Mouse (Mus musculus) adrenal gland, adult 18-20 months (tissue): Measurements from ENCODE around the gene Slc6a12. TPM values are rescaled to one million over a fixed set of nuclear protein-coding genes. Genes with fewer than 3 reads are reported as not detected.

ENCODE experiments used
- DNase-seq, 2 experiments: peaks; one replicate each; pipeline ENCODE4 v3.0.0; 2021 to 2022; ENCODE audit warnings: low spot score in 2 of 2
- total RNA-seq, 2 experiments: library from RNA; stranded (reverse); gene quantifications; 1 replicate in 1 of 2; 2 replicates in 1 of 2; pipeline ENCODE4 v1.2.3; 2021

Gene Slc6a12
- total RNA-seq, 2 experiments from 2014 or later, result 0.13 to 0.58 TPM

DNA sequence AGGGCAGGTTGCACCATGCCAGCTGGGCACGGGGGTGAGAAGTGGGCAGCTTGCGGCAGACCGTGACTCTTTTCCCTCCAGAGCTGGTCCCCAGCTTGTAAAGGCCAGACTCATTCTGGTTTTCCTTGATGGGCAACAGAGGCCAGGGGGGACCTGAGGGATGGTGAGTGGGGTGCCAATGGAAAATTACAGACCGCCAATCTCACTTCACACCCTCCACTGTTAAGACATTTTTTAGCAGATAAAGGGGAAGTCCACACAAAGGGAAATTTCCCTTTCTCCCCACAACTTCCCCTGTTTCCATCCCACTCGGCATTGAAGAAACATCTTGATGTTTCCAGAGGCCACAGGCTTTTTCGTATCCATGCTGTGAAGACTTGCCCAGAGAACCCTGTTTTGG lies 1.2 kb upstream of the Slc6a12 start:
- DNase-seq, result no peak

DNA sequence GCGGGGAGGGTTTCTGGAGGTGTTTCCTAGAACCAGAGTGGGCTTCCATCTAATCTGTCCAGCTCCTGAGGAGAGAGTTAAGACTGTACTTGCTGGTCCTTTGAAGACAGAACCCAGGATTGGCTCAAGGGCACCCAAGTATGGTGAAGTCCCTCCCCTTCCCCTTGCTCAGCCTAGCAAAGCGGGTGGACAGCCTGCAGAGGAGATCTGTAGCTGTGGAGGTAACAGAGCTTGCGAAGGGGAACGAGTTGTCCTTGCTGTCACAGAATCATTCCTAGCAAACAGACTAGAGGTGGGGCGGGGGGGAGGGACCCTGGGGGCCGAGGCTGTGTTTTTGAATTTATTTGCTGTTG lies 871 bp downstream of the Slc6a12 start:
- DNase-seq, result no peak

DNA sequence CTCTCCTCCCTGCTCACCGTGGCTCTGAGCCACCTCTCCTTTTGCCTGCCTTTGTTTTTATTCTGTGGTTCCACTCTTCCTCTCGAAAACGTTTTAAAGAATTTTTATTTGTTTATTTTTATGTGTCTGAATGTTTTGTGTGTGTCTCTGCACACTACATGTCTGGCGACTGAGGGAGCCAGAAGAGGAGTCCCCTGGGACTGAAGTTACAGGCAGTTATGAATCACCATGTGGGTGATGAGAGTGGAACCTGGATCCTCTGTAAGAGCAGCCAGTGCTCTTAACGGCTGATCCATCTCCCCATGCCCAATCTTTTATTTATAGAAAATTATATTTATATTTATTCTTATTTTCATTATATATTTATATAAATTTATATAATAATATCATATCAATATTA lies 1.5 kb downstream of the Slc6a12 start:
- no peak for DNase-seq

DNA sequence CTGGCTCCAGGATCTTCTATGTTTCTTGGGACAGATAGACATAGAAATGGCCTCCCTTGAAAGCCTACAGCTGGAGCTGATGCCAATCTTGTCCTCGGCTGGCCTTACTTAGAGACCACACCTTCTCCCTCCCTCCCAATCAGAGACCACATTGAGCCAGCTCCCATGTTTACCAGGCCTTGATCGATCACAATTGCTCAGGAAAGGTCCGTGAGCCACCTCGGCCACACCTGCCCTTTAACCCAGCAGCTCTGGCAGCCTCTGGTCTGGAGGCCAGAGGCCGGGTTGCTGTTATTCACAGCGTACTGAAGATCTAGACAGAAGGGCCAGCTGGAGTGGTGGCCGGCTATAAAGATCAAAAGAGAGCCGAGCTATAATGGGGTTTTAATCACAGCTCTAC lies 3.6 kb downstream of the Slc6a12 start:
- no peak for DNase-seq

DNA sequence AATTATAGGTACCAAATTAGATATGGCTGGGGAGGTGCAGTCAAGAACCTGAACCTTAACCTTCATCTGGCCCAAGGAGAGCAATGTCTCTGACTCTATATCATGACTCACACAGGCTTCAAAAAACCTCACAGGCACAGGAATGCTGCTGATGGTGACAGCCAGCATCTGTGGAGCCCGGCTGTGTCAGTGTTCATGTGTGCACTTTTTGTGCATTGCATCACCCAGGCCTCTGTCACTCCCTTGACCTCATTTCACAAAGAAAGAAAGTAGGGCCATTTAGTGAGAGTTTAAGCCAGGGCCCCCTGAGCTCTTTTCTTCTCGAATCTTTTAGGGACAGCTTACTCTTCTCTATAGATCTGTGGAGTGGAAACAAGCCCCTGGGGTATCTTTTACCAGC lies 9.4 kb downstream of the Slc6a12 start:
- DNase-seq, result peak in 1 of 2 experiments; percentile 17

DNA sequence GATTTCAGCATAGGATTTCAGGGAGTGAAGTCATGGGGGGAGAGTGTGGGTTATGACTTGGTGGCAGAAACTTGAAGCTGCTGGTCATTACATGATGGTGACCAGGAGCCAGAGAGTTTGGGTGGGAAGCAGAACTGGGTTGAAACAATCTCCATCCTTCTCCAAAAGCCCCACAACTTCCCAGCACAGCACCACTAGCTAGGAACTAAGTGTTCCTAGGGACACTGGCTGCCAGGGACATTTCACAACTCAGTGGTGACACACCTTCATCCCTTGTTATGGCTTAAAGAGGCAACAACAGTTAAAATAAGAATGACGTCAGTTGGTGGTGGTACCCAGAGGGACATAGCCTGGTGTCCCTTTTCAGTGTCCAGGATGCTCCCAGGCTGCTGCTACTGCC lies 13.2 kb downstream of the Slc6a12 start:
- no peak for DNase-seq

DNA sequence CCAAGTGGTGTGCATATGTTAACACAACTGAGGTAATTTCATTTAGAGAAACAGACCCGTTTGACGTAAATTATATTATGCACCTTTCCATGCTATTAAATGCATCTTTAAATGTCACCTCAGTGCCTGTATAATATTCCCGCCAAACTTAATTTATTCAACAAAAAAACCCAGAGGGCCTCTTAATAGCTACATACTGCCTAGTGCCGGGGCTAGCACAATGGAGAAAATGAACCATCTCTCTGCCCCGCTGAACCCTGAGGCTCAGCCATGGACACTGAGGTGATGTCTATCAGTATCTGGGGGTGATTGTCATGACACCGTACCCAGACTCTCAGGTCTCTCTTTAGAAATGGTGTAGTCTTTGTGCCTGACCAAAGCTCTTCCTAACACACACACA lies 14.4 kb downstream of the Slc6a12 start:
- no peak for DNase-seq

DNA sequence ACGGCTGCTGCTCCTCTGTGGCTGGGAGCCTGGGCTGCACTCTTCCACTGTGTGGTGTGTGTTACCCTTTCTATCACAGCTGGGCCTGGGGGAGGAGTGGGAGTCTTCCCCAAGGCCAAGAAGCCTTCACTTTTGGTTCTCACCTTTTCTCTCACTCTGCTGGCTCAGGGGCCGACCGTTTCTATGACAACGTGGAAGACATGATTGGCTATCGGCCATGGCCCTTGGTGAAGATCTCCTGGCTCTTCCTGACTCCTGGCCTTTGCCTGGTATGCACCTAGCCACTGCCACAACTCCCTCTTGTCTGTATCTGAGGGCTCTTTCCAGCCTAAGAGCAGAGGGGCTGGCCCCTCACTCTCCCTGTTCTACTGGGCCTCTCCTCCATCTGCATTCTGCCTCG lies 20.2 kb downstream of the Slc6a12 start:
- DNase-seq, result no peak

DNA sequence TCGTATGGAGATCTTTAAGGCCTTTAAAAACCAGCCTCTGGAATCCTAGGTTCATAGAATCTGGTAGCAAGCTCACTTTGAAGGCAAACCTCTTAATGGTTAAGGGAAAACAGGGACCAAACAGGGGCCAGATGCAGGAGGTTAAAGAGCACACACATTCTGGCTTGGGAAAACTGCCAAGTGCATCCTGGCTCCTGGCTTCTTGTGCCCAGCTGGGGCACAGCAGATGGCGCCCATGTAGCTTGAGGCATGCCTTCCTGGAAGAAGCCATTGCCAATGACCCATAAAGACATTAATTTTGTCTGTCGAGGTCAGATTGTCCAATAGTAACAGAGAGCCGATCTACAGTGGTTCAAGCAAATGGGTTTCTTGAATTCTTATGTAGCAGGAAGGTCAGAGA lies 21.1 kb downstream of the Slc6a12 start:
- no peak for DNase-seq

DNA sequence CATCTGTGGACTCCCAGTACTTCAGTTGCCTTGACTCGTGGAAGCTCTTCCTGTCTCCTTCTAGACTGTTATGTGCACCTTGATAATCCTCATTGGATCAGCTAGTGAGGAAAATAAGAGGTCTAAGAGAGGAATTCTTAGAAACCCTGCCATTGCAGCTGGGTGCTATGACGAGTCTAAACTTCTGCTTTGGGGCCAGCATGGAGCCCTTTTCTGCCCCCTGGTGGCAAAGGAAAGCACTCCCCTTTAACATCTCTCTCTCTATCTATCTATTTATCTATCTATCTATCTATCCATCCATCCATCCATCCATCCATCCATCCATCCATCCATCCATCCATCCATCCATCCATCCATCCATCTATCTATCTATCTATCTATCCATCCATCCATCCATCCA lies 23.7 kb downstream of the Slc6a12 start:
- peak; percentile 47 to 53 for DNase-seq

DNA sequence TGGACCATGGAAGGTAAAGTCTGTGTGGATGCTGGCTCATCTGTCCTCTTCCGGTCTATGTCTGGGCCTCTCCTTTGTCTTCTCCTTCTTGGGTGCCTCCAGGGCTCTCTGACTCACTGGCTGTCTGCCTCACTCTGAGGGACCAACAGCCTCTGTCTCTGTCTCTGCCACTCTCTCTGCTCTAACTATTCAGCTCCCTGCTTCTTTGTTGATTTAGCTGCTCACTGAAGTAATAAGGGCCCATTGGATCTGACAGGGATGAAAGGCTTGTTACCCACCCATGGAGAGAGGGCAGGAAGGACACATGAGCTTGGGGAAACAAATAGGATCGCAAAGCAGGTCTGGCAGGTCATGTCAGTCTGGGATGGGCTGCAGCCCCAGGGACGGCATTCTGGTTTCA lies 24.2 kb downstream of the Slc6a12 start:
- no peak for DNase-seq

DNA sequence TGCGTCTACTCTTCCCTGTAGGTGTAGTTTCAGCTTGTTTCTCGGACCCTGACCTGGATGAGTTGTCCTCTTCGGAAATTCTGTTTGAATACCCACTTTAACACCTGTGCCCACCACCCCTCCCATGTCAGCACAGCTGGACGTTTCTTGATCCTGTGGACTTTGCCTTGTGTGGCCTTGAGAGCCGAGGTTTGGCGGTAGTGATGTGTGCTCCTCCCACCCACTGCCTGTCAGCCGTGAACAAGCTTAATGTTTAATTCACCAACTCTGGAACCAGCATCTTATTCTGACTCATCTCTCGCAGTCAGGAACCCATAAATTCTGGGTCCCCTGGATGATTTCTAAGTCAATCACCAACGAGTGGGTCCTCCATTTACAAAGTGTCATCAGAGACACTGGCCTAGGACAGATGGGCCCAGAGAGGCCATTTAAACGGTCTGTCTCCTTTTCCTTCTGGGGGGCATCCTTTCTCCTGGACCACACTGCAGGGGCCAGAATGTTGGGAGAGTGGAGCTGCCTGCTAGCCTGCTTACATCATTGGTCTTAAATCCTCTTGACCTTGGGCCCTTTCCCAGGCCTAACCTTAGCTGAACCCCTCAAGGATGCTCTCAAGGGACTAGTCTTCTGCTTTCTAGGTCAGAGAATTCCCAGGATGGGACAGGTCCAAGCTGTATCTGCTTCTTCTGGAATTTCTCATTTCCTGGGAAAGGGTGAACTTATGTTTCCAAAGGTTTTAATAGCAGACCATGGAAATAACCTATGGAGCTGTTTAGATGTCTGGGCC lies 28.5 kb downstream of the Slc6a12 start:
- no peak for DNase-seq

DNA sequence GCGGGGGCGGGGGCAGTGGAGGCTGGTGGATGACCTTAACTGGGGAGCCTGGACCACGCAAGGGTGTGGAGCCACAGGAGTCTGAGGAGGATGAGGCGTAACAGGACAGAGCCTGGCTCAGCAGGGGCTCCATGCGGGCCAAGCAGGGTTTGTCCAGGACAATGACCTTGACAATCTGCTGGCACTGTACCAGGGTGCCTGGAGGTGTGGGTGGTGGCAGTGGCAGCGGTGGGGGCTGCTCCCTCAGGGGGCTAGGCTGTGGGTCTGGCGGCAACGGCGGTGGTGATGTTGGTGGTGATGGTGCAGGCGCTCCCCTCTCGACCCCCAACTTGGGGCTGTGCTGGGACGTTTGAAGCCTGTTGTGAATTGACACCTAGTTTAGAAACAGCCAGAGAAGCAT lies 33.3 kb downstream of the Slc6a12 start:
- DNase-seq, result no peak

DNA sequence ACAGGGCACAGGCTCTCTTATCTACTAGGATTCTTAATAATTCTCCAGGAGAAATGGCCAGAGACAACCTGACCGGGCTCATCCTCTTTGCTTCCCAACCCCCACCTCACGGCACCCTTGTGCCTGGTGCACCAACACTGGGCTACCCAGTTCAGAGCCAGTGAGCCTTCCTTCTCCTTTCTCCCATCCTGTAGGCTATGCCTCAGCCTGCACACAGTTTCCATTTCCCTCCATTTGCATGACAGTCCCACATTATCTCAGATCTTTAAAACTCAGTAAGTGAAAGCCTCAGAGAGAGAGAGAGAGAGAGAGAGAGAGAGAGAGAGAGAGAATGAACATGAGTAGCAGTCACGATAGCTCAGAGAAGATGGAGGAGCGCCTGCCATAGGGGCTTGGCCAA lies 35.4 kb downstream of the Slc6a12 start:
- DNase-seq, result no peak

DNA sequence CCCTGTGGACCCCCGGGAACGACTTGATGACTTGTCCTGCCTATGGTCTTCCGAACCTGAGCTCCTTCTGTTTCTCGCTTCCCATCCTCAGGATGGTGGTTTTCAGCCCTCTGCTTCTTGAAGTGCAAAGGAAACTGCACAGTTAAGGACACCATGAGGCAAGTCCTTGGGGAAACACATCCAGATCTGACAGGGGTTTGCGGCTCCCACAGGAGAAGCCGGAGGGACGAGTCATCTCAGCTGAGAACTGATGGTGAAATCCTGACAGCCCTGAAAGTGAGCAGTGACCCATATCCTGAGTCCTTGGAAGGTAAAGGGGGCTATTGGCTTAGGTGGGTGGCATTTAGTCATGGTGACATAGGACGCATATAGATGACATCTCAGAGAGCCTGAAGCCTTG lies 37.7 kb downstream of the Slc6a12 start:
- DNase-seq, result no peak

DNA sequence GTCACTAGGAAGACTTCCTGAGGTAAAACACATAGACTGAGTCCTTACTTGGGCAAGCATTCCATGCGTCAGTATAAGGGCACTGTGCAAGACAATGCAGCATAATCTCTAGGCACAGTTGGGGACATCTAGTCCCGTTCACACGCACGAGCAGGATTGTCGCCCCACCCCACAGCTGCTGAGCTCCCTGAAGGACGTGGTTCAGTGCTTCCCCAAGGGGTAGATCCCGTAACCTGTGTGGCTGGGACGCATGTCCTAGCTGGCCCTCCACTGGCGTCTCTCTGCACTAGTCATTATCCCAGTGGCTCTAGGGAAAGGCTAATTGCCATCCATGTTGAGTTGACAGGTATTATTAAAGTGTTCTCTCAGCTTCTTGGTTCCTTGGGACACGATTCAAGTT lies 39.2 kb downstream of the Slc6a12 start:
- DNase-seq, result no peak

DNA sequence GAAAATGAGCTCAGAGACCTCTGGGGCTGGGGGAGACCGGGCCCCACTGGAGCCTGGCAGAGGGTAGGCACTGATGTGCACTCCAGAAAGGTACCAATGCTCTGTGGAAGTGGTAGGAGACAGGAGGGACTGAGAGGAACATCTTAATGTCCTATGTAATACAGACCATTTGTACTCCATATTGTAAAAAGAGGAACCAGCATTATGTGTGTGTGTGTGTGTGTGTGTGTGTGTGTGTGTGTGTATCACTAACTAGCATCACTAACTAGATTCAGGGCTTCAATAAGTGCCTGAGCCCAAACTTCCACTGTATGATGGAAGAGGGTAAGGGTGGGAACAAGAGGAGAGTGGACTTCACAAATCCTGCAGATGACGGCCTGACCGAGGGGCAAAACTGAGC lies 42.5 kb downstream of the Slc6a12 start:
- DNase-seq, result no peak

DNA sequence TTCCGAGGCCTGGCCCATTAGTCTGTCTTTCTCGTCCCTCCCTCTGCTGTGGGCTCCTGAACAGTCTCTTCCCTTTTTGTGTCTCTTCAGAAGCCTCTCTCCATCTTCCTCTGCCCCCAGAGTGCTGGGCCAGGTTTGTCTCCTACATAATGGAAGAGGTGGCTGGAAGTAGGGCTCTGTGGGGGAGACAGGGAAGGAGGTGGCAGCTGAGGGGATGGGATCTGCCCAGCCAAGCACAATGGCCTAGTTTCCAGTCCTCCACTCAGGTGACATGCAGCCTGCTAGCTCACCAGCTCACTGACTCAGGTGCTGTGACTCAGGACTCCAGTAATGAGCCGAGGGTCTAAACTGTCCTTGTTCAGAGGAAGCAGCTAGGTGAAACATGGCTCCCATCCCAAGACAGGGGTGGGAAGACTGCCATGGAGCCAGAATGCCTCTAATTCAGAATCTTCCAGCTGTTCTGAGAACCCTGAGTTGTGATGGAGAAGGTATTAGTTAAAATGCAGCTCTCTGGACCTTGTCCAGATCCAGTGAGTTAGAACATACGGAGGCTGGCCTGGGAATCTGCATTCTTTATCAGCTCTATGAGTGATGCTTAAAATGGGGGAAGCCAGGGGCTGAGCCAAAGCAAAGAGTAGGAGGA lies 49.9 kb downstream of the Slc6a12 start:
- no peak for DNase-seq

DNA sequence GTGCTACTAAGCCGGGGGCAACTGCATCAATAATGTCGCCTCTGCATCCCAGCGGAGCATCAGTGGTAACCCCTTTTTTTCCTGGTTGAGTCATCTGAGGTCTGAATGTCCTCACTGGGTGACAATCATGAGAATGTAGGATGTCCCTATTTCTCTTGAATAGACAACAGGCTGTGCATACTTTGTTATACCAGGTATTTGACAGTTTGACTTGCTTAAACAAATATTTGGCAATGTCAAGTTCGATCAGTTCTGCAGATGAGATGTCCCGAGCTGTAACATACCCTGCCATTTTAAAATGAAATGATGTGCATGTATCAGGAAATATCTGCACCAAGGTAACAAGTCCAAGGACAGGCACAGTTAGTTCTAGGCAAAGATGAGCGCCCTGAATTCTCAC lies 58.3 kb downstream of the Slc6a12 start:
- DNase-seq, result no peak

DNA sequence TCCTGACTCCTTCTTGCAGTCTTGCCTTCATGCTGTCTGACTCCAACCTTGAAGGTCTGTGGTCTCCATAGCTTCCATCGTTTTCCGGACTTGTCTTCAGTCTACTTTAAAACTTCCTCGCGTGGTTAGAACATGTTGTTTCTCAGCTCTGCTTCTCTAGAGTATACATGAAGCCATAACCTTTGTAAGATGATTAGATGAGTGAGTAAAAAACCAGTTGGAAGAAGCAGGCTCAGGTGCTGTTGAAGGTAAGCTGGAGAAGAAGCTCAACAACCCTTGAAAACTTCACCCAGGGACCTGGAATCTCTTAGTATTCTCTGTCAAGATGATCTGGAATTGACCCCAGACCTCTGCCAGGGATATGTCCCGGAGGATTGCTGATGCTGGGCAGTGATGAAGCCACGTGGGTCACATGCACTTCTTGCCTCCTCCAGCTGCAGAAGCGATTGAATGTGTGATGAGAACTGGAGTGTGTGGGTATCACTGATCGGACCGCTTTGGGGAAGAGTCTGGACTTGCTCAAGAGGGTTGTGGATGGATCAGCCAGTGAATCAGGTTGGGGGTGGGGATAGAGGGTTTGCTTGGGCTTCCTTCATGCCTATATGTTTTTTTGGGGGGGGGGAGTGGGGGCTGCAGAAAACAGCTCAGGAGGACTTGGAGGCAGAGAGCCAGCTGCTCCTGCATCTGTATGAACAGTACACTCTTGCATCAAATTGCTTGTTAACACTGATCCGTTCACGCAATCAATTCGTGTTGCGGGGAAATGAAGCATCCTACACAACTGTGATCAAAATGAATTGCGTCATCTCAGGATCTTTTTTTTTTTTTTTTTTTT lies 59.2 kb downstream of the Slc6a12 start:
- no peak for DNase-seq

DNA sequence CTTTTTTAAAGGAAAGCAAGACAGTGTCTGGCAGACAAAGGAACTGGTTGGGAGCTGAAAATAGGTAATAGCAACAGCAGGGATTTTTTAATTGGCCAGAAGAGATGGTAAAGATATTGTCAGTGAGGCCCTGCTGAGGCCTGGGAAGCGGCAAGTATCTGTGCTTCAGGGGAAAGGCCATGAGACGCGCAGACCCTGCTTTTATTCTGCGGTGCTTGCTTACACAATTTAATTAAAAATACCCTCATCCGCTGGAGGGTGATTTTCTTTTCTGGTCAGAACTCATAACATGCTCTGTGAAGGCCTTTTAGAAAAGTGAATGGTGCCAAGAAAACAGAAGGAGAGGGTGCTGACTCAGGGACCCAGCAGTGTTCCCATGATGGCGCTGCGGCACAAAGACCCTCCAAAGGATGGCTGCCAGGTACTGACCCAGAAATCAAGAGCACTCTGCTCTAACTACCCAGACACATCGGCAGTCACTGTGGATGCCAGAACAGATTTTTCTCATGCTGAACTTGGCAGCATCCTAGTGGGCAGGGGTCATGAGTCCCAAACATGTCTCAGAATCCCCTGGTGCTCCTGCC lies 59.9 kb downstream of the Slc6a12 start:
- DNase-seq, result no peak

DNA sequence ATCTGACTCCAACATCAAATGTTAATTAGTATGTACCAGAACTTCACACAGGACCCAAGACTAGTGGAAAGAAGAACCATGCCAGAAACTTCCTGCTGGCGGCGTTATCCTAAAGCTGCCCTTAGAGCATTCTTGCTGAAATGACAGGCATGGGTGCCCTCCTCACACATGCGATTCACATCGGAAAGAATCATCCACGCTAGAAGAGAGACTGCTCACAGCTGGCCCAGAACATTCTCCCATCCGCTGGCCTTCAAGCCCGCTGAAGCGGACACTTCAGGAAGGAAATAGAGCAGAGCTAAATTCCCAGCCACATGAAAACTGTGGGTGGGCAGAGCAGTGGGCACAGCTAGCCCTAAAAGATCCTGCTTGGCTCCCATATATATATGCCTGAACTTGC lies 62.4 kb downstream of the Slc6a12 start:
- no peak for DNase-seq
